Mouse (Mus musculus): ENCODE data around the gene Galnt12.

- TF ChIP-seq CTCF (IDR thresholded peaks at IDR 0.05; ENCODE audit: low read depth) (no peak), EP300 (optimal IDR thresholded peaks at IDR 0.05) (no peak)
Measured at GRCm38 (mm10) chr4:47080647-47081010, 11.1 kb upstream of the Galnt12 start.

All from stomach, postnatal 0 days (tissue).